Mouse (Mus musculus) erythroblast, adult 5-6 weeks (primary cell): ENCODE data around the gene Specc1l. TPM values are rescaled to one million over a fixed set of nuclear protein-coding genes. Genes with fewer than 3 reads are reported as not detected.

Source experiments
- ATAC-seq: replicated peaks from 2 replicates; pipeline ENCODE4 v1.8.0; 2016; ENCODE audit warnings: moderate number of reproducible peaks, mild to moderate bottlenecking, moderate TSS enrichment, inconsistent platforms; ENCODE audit not compliant: poor library complexity, low FRiP score, severe bottlenecking
- total RNA-seq, 2 experiments: library from RNA; stranded (forward) in 1 of 2; stranded (reverse) in 1 of 2; fragments of 150-400 nt in 1 of 2; fragments of 200-764, 138-1000 nt in 1 of 2; gene quantifications; 2 replicates each; pipeline versions ENCODE4 v1.2.3 to v1.2.4; 2015 to 2017; ENCODE audit warnings: low replicate concordance in 2 of 2

Specc1l gene
- total RNA-seq, 2 experiments from 2014 or later: 9.8 to 22.1 TPM

- ATAC-seq: no peak
Measured at GRCm38 (mm10) chr10:75221936-75222610, 10.2 kb downstream of the Specc1l start.

- ATAC-seq: no peak
Measured at GRCm38 (mm10) chr10:75222611-75222998, 10.7 kb downstream of the Specc1l start.

- no peak for ATAC-seq
Measured at GRCm38 (mm10) chr10:75224154-75224553, 12.3 kb downstream of the Specc1l start.

GRCm38 (mm10) chr10:75224630-75225029 lies 12.8 kb downstream of the Specc1l start:
- no peak for ATAC-seq

- ATAC-seq: no peak
Measured at GRCm38 (mm10) chr10:75227381-75227780, 15.5 kb downstream of the Specc1l start.

- ATAC-seq: no peak
Measured at GRCm38 (mm10) chr10:75230572-75230971, 18.7 kb downstream of the Specc1l start.

- ATAC-seq: no peak
Measured at GRCm38 (mm10) chr10:75231876-75232275, 20.0 kb downstream of the Specc1l start.

- no peak for ATAC-seq
Measured at GRCm38 (mm10) chr10:75232612-75233155, 20.8 kb downstream of the Specc1l start.

GRCm38 (mm10) chr10:75233489-75233888 lies 21.6 kb downstream of the Specc1l start:
- ATAC-seq: no peak

- ATAC-seq: no peak
Measured at GRCm38 (mm10) chr10:75235726-75236125, 23.9 kb downstream of the Specc1l start.

- ATAC-seq: no peak
Measured at GRCm38 (mm10) chr10:75236156-75236555, 24.3 kb downstream of the Specc1l start.

GRCm38 (mm10) chr10:75237166-75237565 lies 25.3 kb downstream of the Specc1l start:
- no peak for ATAC-seq

GRCm38 (mm10) chr10:75240583-75241250 lies 28.8 kb downstream of the Specc1l start:
- ATAC-seq: no peak

- no peak for ATAC-seq
Measured at GRCm38 (mm10) chr10:75245806-75246205, 33.9 kb downstream of the Specc1l start.

- ATAC-seq: no peak
Measured at GRCm38 (mm10) chr10:75246331-75246730, 34.5 kb downstream of the Specc1l start.

GRCm38 (mm10) chr10:75251011-75251410 lies 39.1 kb downstream of the Specc1l start:
- ATAC-seq: no peak

GRCm38 (mm10) chr10:75252301-75253022 lies 40.6 kb downstream of the Specc1l start:
- no peak for ATAC-seq

- ATAC-seq: no peak
Measured at GRCm38 (mm10) chr10:75255091-75255490, 43.2 kb downstream of the Specc1l start.

- no peak for ATAC-seq
Measured at GRCm38 (mm10) chr10:75257401-75257800, 45.5 kb downstream of the Specc1l start.

GRCm38 (mm10) chr10:75258241-75258640 lies 46.4 kb downstream of the Specc1l start:
- no peak for ATAC-seq

- no peak for ATAC-seq
Measured at GRCm38 (mm10) chr10:75261268-75261667, 49.4 kb downstream of the Specc1l start.
